Mouse (Mus musculus) cerebellum, adult 2 months (tissue): ENCODE measurements around the gene Socs1.

Source experiments
- CTCF ChIP-seq: fragments of 200-500 bp; IDR thresholded peaks from 2 replicates; pipeline ENCODE4 v1.5.1; 2011; ENCODE audit warnings: low read depth, mild to moderate bottlenecking, control low read depth, low read length, moderate library complexity, borderline replicate concordance; ENCODE audit not compliant: insufficient read depth
- POLR2A ChIP-seq: fragments of 200-500 bp; IDR thresholded peaks from 2 replicates; pipeline ENCODE4 v1.6.1; 2011; ENCODE audit warnings: low read length, control low read depth, borderline replicate concordance; ENCODE audit not compliant: insufficient read depth

DNA sequence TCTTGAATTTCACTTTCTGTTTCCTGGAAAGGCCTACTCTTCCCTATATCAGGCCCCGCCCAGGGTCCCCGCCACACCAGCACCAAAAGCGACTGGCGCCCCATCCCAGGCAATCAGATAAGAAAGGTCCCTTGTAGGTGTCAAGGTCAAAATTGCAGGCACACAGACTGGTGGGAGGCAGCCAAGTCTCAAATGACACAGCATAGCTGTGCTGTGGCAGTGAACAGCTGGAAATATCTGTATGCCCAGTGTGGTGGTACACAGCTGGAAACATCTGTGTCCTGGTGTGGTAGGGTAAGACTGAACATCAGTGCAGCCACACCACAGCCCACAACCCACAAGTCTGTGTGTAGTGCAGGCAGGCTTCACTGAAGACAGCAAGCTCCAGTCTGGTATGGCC, 29.5 kb upstream of the Socs1 start:
- TF ChIP-seq CTCF = no peak
- no peak for TF ChIP-seq POLR2A
